Mouse (Mus musculus) E14TG2a.4 (cell line): Measurements from ENCODE around the gene Ifi211.

Experiments
- CTCF ChIP-seq: conservative IDR thresholded peaks from 2 replicates; pipeline ENCODE4 v1.5.1; 2014; ENCODE audit warnings: low read length
- NANOG ChIP-seq: IDR thresholded peaks from 2 replicates; pipeline ENCODE4 v1.6.1; 2014; ENCODE audit warnings: borderline replicate concordance, low read length, mixed read lengths
- POU5F1 ChIP-seq: IDR thresholded peaks from 2 replicates; pipeline ENCODE4 v1.6.1; 2014; ENCODE audit warnings: low read length, borderline replicate concordance

DNA sequence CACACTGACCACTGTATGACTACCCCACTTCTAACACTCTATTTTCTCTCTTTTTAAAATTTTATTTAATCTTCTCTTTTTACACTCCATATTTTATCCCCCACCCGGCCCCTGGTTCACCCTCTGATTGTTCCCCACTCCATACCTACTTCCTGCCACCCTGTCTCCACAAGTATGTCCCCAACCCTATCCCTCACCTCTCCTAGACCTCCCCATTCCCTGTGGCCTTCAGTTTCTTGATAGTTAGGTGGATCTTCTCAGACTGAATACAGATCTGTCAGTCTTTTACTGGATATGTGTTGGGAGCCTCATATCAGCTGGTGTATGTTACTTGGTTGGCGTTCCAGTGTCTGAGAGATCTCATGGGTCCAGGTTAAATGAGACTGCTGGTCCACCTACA is 1.7 kb upstream of the Ifi211 start:
- no peak for TF ChIP-seq CTCF
- TF ChIP-seq POU5F1: no peak
- no peak for TF ChIP-seq NANOG
